Mouse (Mus musculus) cerebellum, postnatal 10 days (tissue): ENCODE measurements around the gene Rictor.
"Not testable (repeated sequence)": the region's sequence is repeated elsewhere in the genome, so short reads cannot be mapped to it uniquely, and the experiment has no call there.

ENCODE experiments used
- DNase-seq, 2 experiments: peaks; one replicate each; pipeline ENCODE4 v3.0.0; 2021; ENCODE audit warnings: mixed read lengths in 2 of 2

The Rictor gene

GRCm38 (mm10) chr15:6739180-6739579, 31.0 kb downstream of the Rictor start:
- no peak for DNase-seq

- no peak for DNase-seq
Measured at GRCm38 (mm10) chr15:6742337-6743025, 34.3 kb downstream of the Rictor start.

GRCm38 (mm10) chr15:6743723-6744122, 35.5 kb downstream of the Rictor start:
- no peak for DNase-seq

GRCm38 (mm10) chr15:6746301-6746983, 38.3 kb downstream of the Rictor start:
- not testable (repeated sequence) for DNase-seq

GRCm38 (mm10) chr15:6747001-6747400, 38.8 kb downstream of the Rictor start:
- DNase-seq = no peak

GRCm38 (mm10) chr15:6754400-6754799, 46.2 kb downstream of the Rictor start:
- no peak for DNase-seq

- no peak for DNase-seq
Measured at GRCm38 (mm10) chr15:6772265-6772664, 64.1 kb downstream of the Rictor start.

- DNase-seq = no peak
Measured at GRCm38 (mm10) chr15:6786212-6786611, 78.0 kb downstream of the Rictor start.

GRCm38 (mm10) chr15:6787236-6787635, 79.1 kb downstream of the Rictor start:
- no peak for DNase-seq

GRCm38 (mm10) chr15:6790011-6790410, 81.8 kb downstream of the Rictor start:
- no peak for DNase-seq

- no peak for DNase-seq
Measured at GRCm38 (mm10) chr15:6791648-6792047, 83.5 kb downstream of the Rictor start.

GRCm38 (mm10) chr15:6792846-6793245, 84.7 kb downstream of the Rictor start:
- no peak for DNase-seq

GRCm38 (mm10) chr15:6801212-6801611, 93.0 kb downstream of the Rictor start:
- DNase-seq = not testable (repeated sequence)

- DNase-seq = no peak
Measured at GRCm38 (mm10) chr15:6815807-6816206, 107.6 kb downstream of the Rictor start.

GRCm38 (mm10) chr15:6840199-6840598, 132.0 kb downstream of the Rictor start:
- DNase-seq = peak; percentile 28 to 52

GRCm38 (mm10) chr15:6849851-6850250, 141.7 kb downstream of the Rictor start:
- no peak for DNase-seq
